Mouse (Mus musculus) hindbrain, embryonic 10.5 days (tissue): Measurements from ENCODE around the gene Camkk1. TPM values are rescaled to one million over a fixed set of nuclear protein-coding genes. Genes with fewer than 3 reads are reported as not detected.

Experiments
- DNase-seq: peaks from one replicate; pipeline ENCODE4 v3.0.0-alpha.2; 2017; ENCODE audit warnings: low spot score
- H3K27ac ChIP-seq: fragments of 300-500 bp; sonication (generic); 2 replicates; pipeline ENCODE4 v1.5.1; 2016; ENCODE audit warnings: mild to moderate bottlenecking, moderate library complexity
- H3K27me3 ChIP-seq: fragments of 300-500 bp; sonication (generic); 2 replicates; pipeline ENCODE4 v1.6.1; 2016; ENCODE audit warnings: mild to moderate bottlenecking; ENCODE audit not compliant: poor library complexity, insufficient read depth, severe bottlenecking
- H3K36me3 ChIP-seq: fragments of 300-500 bp; sonication (generic); 2 replicates; pipeline ENCODE4 v1.6.1; 2016; ENCODE audit warnings: mild to moderate bottlenecking, moderate library complexity
- H3K4me1 ChIP-seq: fragments of 300-500 bp; sonication (generic); replicated peaks from 2 replicates; pipeline ENCODE4 v1.6.1; 2016; ENCODE audit warnings: mild to moderate bottlenecking
- H3K4me3 ChIP-seq: fragments of 300-500 bp; sonication (generic); 2 replicates; pipeline ENCODE4 v1.5.1; 2016; ENCODE audit warnings: mild to moderate bottlenecking, moderate library complexity
- H3K9me3 ChIP-seq: fragments of 300-500 bp; sonication (generic); 2 replicates; pipeline ENCODE4 v1.6.1; 2016; ENCODE audit warnings: mild to moderate bottlenecking, moderate library complexity
- whole genome bisulfite sequencing: fragments of 180-500 bp; shearing (Covaris S2); methylation state at CpG from one replicate; pipeline ENCODE4 v1.1.7; 2016; 5-methylcytosine and 5-hydroxymethylcytosine counted together
- polyA plus RNA-seq: library from polyadenylated mRNA; unstranded; fragments of >200 nt; fragmentation: Nextera tagmentation; extraction: Ambion mirVana; gene quantifications from 2 replicates; pipeline ENCODE4 v1.2.1, GENCODE M21; 2016

The Camkk1 gene
- polyA plus RNA-seq, 1 experiment from 2014 or later, result 6.6 TPM

- no peak overlapping the region for H3K27ac ChIP-seq
- no peaks in the 10 kb centered on the region for H3K36me3 ChIP-seq
- DNase-seq, result no peak
- 58% methylated on average over 7 of the region's 7 CpGs for WGBS
- H3K4me3 ChIP-seq, result no peak overlapping the region
- peaks cover 33% of the 10 kb centered on the region for H3K4me1 ChIP-seq
- H3K9me3 ChIP-seq, result no peaks in the 10 kb centered on the region
- peaks cover 74% of the 10 kb centered on the region for H3K27me3 ChIP-seq
Measured at GRCm38 (mm10) chr11:73020953-73021800, 2.4 kb downstream of the Camkk1 start.

- DNase-seq, result no peak
- WGBS, result 58% methylated on average over 9 of the region's 9 CpGs
- Histone ChIP-seq H3K27ac (no peak overlapping the region), H3K4me1 (peaks cover 32% of the 10 kb centered on the region), H3K4me3 (no peak overlapping the region), H3K9me3 (no peaks in the 10 kb centered on the region), H3K36me3 (no peaks in the 10 kb centered on the region), H3K27me3 (peaks cover 54% of the 10 kb centered on the region)
Measured at GRCm38 (mm10) chr11:73023099-73023498, 4.3 kb downstream of the Camkk1 start.

GRCm38 (mm10) chr11:73023827-73024226 is 5.0 kb downstream of the Camkk1 start:
- Histone ChIP-seq H3K36me3 (no peaks in the 10 kb centered on the region), H3K27me3 (peaks cover 50% of the 10 kb centered on the region), H3K4me3 (no peak overlapping the region)

GRCm38 (mm10) chr11:73024236-73024904 is 5.6 kb downstream of the Camkk1 start:
- peak overlapping the region; percentile 6 for H3K27ac ChIP-seq
- peaks cover 19% of the 10 kb centered on the region for H3K4me1 ChIP-seq
- no peak for DNase-seq
- H3K27me3 ChIP-seq, result peaks cover 45% of the 10 kb centered on the region
- H3K36me3 ChIP-seq, result no peaks in the 10 kb centered on the region
- H3K4me3 ChIP-seq, result no peak overlapping the region
- H3K9me3 ChIP-seq, result no peaks in the 10 kb centered on the region
- 65% methylated on average over 7 of the region's 7 CpGs for WGBS

More at GRCm38 (mm10) chr11:73023827-73024226, 5.0 kb downstream of the Camkk1 start:
- peaks cover 24% of the 10 kb centered on the region for H3K4me1 ChIP-seq
- no peaks in the 10 kb centered on the region for H3K9me3 ChIP-seq
- DNase-seq, result no peak
- H3K27ac ChIP-seq, result no peak overlapping the region
- 63% methylated on average over 4 of the region's 4 CpGs for WGBS

GRCm38 (mm10) chr11:73026961-73027360 is 8.2 kb downstream of the Camkk1 start:
- Histone ChIP-seq H3K9me3 (no peaks in the 10 kb centered on the region), H3K4me3 (no peak overlapping the region), H3K36me3 (no peaks in the 10 kb centered on the region), H3K4me1 (peaks cover 27% of the 10 kb centered on the region), H3K27ac (no peak overlapping the region), H3K27me3 (peaks cover 25% of the 10 kb centered on the region)
- no peak for DNase-seq
- WGBS, result 50% methylated on average over 8 of the region's 8 CpGs

GRCm38 (mm10) chr11:73030821-73031498 is 12.2 kb downstream of the Camkk1 start:
- peak overlapping the region; percentile 44 for H3K4me3 ChIP-seq
- H3K27ac ChIP-seq, result peak overlapping the region; percentile 78
- WGBS, result 28% methylated on average over 20 of the region's 20 CpGs
- H3K9me3 ChIP-seq, result no peaks in the 10 kb centered on the region
- no peaks in the 10 kb centered on the region for H3K36me3 ChIP-seq
- H3K4me1 ChIP-seq, result peaks cover 12% of the 10 kb centered on the region
- peaks cover 9% of the 10 kb centered on the region for H3K27me3 ChIP-seq
- DNase-seq, result peak; percentile 86

- DNase-seq, result no peak
- WGBS, result 73% methylated on average over 5 of the region's 5 CpGs
- Histone ChIP-seq H3K9me3 (no peaks in the 10 kb centered on the region), H3K27me3 (peaks cover 9% of the 10 kb centered on the region), H3K4me1 (peaks cover 13% of the 10 kb centered on the region), H3K27ac (peak overlapping the region; percentile 78), H3K36me3 (no peaks in the 10 kb centered on the region), H3K4me3 (peak overlapping the region; percentile 44)
Measured at GRCm38 (mm10) chr11:73031536-73031935, 12.7 kb downstream of the Camkk1 start.

- Histone ChIP-seq H3K4me3 (no peak overlapping the region), H3K4me1 (peaks cover 14% of the 10 kb centered on the region), H3K36me3 (no peaks in the 10 kb centered on the region), H3K9me3 (no peaks in the 10 kb centered on the region), H3K27ac (no peak overlapping the region), H3K27me3 (peaks cover 9% of the 10 kb centered on the region)
- 75% methylated on average over 7 of the region's 7 CpGs for WGBS
- DNase-seq, result no peak
Measured at GRCm38 (mm10) chr11:73036077-73036476, 17.3 kb downstream of the Camkk1 start.

- Histone ChIP-seq H3K4me3 (no peak overlapping the region), H3K27me3 (peaks cover 5% of the 10 kb centered on the region), H3K4me1 (peaks cover 7% of the 10 kb centered on the region; the same call in 1 of the 2 replicates), H3K9me3 (no peaks in the 10 kb centered on the region), H3K27ac (no peak overlapping the region), H3K36me3 (no peaks in the 10 kb centered on the region)
- DNase-seq, result no peak
- 61% methylated on average over 6 of the region's 6 CpGs for WGBS
Measured at GRCm38 (mm10) chr11:73036889-73037288, 18.1 kb downstream of the Camkk1 start.

- Histone ChIP-seq H3K27me3 (no peaks in the 10 kb centered on the region), H3K9me3 (no peaks in the 10 kb centered on the region), H3K36me3 (no peaks in the 10 kb centered on the region), H3K4me1 (peaks cover 7% of the 10 kb centered on the region; the same call in 1 of the 2 replicates), H3K4me3 (no peak overlapping the region), H3K27ac (no peak overlapping the region)
- no peak for DNase-seq
- WGBS, result 81% methylated on average over 3 of the region's 3 CpGs
Measured at GRCm38 (mm10) chr11:73037691-73038090, 18.9 kb downstream of the Camkk1 start.

- DNase-seq, result peak; percentile 65
- Histone ChIP-seq H3K4me1 (peaks cover 16% of the 10 kb centered on the region; the same call in 1 of the 2 replicates), H3K4me3 (no peak overlapping the region), H3K27ac (no peak overlapping the region), H3K27me3 (no peaks in the 10 kb centered on the region), H3K36me3 (no peaks in the 10 kb centered on the region), H3K9me3 (no peaks in the 10 kb centered on the region)
- 63% methylated on average over 9 of the region's 9 CpGs for WGBS
Measured at GRCm38 (mm10) chr11:73039102-73039799, 20.4 kb downstream of the Camkk1 start.

- Histone ChIP-seq H3K27me3 (no peaks in the 10 kb centered on the region), H3K4me3 (no peak overlapping the region), H3K4me1 (peaks cover 25% of the 10 kb centered on the region), H3K27ac (no peak overlapping the region), H3K9me3 (no peaks in the 10 kb centered on the region), H3K36me3 (no peaks in the 10 kb centered on the region)
- 69% methylated on average over 6 of the region's 6 CpGs for WGBS
- no peak for DNase-seq
Measured at GRCm38 (mm10) chr11:73044229-73044755, 25.5 kb downstream of the Camkk1 start.
